Mouse (Mus musculus) layer of hippocampus, adult 9-11 months (tissue): ENCODE measurements around the gene Tmem82.

Source experiments
- DNase-seq: peaks from one replicate; pipeline ENCODE4 v3.0.0; 2022

The Tmem82 gene

GRCm38 (mm10) chr4:141639474-141639873 is 21.0 kb upstream of the Tmem82 start:
- no peak for DNase-seq

GRCm38 (mm10) chr4:141636693-141637092 is 18.3 kb upstream of the Tmem82 start:
- DNase-seq, result no peak

GRCm38 (mm10) chr4:141635991-141636390 is 17.6 kb upstream of the Tmem82 start:
- DNase-seq, result no peak

- no peak for DNase-seq
These were observed 13.9 kb upstream of the Tmem82 start for GRCm38 (mm10) chr4:141632111-141632873.

- no peak for DNase-seq
These were observed 12.8 kb upstream of the Tmem82 start for GRCm38 (mm10) chr4:141631250-141631649.

GRCm38 (mm10) chr4:141630021-141630420 is 11.6 kb upstream of the Tmem82 start:
- DNase-seq, result no peak

- no peak for DNase-seq
These were observed 10.2 kb upstream of the Tmem82 start for GRCm38 (mm10) chr4:141628661-141629060.

GRCm38 (mm10) chr4:141627502-141627901 is 9.1 kb upstream of the Tmem82 start:
- DNase-seq, result no peak

GRCm38 (mm10) chr4:141625774-141626550 is 7.5 kb upstream of the Tmem82 start:
- DNase-seq, result no peak

GRCm38 (mm10) chr4:141624983-141625773 is 6.7 kb upstream of the Tmem82 start:
- no peak for DNase-seq

- DNase-seq, result no peak
These were observed 5.7 kb upstream of the Tmem82 start for GRCm38 (mm10) chr4:141624134-141624533.

- DNase-seq, result no peak
These were observed 5.2 kb upstream of the Tmem82 start, which contains the start of gene Slc25a34 for GRCm38 (mm10) chr4:141623666-141624065. TSS of gene Slc25a34 (minus strand) at chr4:141623821.

- DNase-seq, result no peak
These were observed 4.6 kb upstream of the Tmem82 start for GRCm38 (mm10) chr4:141623037-141623436.

- no peak for DNase-seq
These were observed 4.1 kb upstream of the Tmem82 start for GRCm38 (mm10) chr4:141622580-141622979.

GRCm38 (mm10) chr4:141622091-141622490 is 3.7 kb upstream of the Tmem82 start:
- DNase-seq, result no peak

- DNase-seq, result no peak
These were observed 2.9 kb upstream of the Tmem82 start for GRCm38 (mm10) chr4:141621297-141621696.

GRCm38 (mm10) chr4:141619299-141619883 is 958 bp upstream of the Tmem82 start:
- no peak for DNase-seq

- DNase-seq, result no peak
These were observed 419 bp downstream of the Tmem82 start for GRCm38 (mm10) chr4:141617863-141618564.

- DNase-seq, result peak; percentile 49
These were observed 1.1 kb downstream of the Tmem82 start for GRCm38 (mm10) chr4:141617299-141617698.

GRCm38 (mm10) chr4:141616811-141617210 is 1.6 kb downstream of the Tmem82 start:
- no peak for DNase-seq

- no peak for DNase-seq
These were observed 3.5 kb downstream of the Tmem82 start for GRCm38 (mm10) chr4:141614946-141615345.

GRCm38 (mm10) chr4:141609538-141609937 is 8.9 kb downstream of the Tmem82 start:
- no peak for DNase-seq
